Mouse (Mus musculus) frontal cortex, adult 2 months (tissue): ENCODE measurements around the gene Mtg1. TPM values are rescaled to one million over a fixed set of nuclear protein-coding genes. Genes with fewer than 3 reads are reported as not detected.
A peak's percentile ranks its signal among the peaks of the same experiment; 100 is the strongest.

Experiments
- DNase-seq, 2 experiments: peaks; one replicate each; pipeline ENCODE4 v3.0.0; 2022; ENCODE audit warnings: low spot score in 1 of 2; ENCODE audit errors: extremely low spot score in 1 of 2
- polyA plus RNA-seq: library from polyadenylated mRNA; depleted of rRNA; stranded (reverse); fragments of >200 nt; gene quantifications from 2 replicates; pipeline ENCODE4 v1.2.3, GENCODE M21; 2012; rRNA removed

Mtg1 gene
- polyA plus RNA-seq, result 41.5 and 43.0 TPM in 2 replicates

DNA sequence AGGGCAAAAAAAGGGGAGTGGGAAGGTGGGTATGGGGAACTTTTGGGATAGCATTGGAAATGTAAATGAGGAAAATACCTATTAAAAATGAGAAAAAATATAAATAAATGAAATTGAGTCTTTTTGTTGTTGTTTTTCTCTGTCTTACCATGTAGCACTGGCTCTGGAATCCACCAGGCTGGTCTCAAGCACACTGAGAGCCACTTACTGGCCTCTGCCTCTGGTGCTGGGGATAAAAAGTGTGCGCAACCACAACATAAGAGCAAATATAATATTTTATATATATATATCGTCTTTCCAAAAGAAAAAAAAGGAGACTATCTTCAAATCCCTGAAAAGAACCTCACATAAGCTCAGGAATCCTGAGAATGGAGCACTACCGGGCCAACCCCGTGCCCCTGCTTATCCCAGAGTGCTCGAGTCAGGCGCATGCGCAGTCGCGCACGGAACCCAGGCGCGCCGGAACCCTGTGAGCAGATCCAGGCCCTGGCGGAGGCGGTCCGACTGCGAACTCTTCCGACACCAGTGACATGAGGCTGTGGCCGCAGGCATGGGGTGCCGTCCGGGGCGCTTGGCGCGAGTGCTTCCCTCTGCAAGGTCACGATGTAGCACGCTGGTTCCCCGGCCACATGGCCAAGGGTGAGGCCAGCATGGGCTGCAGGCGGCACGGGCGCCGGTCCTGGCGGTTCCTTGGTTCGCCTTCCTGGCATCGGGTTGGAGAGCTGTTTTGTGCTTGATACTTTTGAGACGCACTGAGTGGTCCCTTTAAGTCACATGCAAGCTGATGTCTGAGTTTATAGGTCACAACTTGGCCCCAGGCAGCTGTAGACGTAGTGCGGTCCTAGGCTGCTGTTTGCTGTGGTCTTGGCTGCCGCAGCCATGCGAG lies at the start of gene Mtg1:
TSS of gene Mtg1 (plus strand) at position 430 of the 886 bp plus-strand sequence.
- DNase-seq, result peak; percentile 88 to 99

DNA sequence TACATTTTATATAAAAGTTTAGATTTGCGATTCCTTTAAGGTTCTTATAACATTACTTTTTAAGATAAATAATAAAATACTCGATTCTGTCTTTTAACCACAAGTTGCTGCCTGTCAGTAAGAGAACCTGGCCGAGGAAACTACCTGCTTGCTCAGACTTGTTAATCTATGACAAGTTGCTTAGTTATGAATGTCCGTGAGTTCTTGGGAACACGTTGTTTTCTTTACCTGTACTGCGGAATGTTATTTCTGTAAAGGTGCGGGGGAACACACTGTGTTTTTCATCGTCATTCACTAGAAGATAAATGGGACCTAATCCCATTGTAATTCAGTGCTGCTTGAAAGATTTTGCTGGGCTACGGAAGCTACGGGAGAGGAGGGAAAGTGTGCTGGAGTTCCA lies 46.8 kb upstream of the Mtg1 start:
- no peak for DNase-seq

DNA sequence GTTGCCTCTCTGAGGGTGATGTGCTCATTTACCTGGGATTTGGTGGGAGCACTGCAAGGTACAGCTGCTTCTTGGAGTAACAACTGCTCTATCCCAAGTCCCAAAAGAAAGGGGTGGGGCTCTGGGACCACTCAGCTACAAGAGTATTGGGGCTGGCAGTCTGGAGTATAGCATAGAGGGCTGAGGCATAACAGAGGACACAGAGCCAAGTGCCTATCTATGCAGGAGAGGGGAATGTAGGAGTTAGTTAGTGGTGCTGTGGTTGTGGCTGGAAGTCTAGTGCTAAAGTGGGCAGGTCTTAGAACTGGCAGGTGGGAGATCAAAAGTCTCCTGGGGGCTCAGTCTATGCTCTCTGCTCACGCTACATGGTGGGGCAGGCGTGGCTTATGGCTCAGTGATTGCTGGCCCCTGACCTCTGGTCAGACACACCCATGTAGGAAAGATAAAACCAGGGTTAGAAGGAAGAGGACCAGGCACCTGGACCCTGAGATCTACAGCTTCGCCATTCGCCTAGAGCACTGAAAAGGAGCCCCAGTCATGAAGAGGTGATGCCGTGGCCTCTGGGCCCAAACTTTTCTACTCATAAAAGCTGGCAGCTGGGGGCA lies 44.3 kb upstream of the Mtg1 start, which contains the start of gene Prap1:
TSS of gene Prap1 (plus strand) at position 472 of the 605 bp plus-strand sequence.
- no peak for DNase-seq

DNA sequence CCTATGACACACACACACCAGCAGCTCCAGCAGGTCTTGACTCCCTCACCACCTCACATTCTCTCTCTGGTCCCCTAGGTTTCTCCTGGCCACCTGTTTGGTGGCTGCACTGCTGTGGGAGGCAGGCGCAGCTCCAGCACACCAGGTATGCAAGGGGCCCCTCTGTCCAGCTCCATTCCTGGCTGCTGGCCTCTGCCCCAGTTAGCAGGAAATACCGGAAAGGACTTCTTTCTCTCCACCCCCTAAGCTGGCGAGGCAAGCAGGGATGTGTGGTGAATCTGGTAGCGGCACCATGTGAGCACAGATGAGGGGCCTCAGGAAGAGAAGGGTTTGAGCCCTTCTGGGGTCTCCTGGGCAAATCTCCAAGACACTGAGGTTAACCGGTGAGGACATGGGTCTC lies 42.4 kb upstream of the Mtg1 start:
- no peak for DNase-seq

DNA sequence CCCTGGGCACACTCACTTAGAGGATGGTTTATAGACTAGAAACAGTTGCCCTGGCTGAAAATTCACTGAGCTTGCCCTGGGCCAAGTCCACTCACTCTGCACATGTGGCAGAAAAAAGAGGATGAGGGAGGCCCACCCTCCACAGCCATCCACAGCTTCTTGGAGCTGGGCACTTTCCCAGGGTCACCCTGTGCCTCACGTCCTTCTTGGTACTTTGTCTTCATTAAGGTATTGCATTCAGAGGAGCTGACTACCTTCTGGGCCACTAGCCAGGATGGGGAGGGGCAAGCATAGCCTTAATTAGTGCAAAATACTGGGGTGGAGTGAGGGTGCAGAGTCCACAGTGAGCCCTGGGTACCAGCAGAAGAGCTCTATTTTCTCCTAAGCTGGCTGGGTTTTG lies 41.8 kb upstream of the Mtg1 start:
- no peak for DNase-seq

DNA sequence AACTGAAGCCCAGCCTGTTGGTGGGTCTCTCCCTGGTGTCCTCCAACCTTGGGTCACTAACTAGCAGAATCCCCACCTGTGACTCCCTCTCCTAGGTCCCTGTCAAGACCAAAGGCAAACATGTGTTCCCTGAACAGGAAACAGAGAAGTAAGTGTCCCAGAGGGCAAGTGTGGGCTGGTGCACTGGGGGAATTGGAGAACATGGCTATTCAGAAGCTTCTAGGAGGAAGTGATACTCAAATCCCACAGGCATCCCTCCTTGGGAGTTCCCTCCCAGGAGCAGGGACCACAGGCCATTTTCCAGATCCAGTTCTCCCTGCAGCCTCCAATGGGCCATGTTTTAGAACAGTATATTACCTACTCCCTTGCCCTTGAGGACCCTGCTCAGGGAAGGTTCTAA lies 41.3 kb upstream of the Mtg1 start:
- DNase-seq, result no peak

DNA sequence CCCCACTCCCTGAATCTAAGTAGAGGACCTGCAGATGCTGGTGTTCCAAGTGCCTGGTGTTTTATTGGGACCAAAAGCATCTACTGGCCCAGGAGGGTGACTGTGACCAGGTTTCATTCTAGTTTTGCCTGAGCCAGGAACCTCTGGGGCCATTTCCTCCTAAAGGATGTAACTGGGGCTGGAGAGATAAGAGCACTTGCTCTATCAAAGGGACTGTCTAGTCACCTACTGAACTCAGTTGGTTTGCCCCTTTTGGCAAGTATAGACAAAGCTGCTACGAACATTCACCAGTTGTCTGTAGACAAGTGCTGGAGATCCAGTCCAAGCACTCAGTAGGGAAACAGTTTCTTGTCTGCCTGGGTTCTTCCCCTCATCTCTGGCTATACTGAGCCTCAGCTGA lies 38.9 kb upstream of the Mtg1 start:
- no peak for DNase-seq

DNA sequence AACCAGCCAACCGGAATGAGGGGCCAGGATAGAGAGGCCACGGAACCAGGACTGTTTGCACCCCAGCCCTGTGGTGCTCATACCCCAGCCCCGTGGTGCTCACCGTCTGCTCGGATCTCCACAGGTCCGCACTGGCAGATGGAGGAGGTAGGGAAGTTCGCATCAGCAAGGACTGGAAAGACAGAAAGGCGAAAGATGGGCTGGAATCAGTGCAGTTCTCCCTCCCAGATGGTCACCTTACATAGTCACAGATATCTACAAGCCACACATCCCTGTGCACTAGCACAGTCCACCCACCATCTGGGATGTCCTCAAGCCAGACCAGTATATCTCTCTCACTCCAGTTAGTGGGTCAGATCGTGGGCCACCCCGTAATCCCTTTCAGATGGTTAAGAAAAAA lies 35.9 kb upstream of the Mtg1 start:
- DNase-seq, result no peak

DNA sequence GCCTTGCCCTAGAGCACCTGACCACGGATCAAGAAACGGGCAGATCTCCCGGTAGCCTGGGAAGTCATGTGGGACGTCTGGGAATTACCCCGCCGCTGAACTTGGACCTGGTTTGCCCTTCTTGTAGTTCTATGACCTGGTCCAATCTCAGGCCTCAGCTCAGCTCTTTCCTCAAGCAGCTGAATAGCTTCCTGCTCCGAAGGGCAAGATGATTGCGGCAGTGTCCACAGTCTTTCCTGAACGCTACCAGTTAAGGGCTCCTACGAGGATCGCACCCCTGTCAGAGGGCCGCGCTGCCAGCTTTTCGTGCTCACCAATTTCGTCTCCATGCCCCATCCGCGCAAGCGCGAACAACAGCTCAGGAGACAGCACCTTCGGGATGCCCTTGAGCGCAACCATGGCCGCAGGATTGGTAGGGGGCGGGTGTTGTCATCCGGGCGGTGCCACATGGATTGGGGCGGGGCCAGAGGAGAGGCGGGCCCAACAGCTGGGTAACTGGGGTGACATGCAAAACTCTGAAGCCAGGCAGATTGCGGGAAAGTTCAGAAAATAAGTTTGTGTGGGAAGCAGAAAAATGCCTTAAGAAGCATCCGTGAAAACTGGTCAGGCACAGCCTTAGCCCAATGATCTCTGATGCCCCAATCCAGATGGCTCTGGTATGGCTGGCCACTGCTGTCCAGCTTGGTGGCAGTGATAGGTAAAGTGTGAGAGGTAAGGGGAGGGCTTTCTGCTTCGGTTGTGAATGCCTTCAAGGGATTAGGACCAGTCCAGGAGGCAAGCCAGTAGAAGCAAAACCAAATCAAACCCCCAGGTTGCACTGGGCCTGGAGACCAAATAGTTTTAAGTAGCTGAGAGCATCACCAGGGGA lies 35.1 kb upstream of the Mtg1 start, which contains the start of gene Fuom:
TSS of gene Fuom (minus strand) at position 449 of the 868 bp plus-strand sequence.
- peak; percentile 79 to 89 for DNase-seq

DNA sequence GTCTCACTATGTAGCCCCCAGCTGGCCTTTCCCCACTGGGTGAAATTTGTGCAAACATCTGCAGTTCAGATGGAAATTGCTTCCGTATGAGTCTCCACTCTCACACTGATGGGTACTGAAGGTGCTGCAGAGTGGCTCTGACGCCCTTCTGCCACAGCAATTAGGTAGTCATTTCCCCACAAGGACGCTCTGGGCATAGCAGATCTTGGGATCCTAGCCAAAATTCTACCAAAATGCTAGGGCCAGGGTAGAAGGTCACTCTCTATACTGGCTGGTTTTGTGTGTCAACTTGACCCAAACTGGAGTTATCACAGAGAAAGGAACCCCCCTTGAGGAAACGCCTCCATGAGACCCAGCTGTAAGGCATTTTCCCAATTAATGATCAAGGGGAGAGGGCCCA lies 33.4 kb upstream of the Mtg1 start:
- no peak for DNase-seq

DNA sequence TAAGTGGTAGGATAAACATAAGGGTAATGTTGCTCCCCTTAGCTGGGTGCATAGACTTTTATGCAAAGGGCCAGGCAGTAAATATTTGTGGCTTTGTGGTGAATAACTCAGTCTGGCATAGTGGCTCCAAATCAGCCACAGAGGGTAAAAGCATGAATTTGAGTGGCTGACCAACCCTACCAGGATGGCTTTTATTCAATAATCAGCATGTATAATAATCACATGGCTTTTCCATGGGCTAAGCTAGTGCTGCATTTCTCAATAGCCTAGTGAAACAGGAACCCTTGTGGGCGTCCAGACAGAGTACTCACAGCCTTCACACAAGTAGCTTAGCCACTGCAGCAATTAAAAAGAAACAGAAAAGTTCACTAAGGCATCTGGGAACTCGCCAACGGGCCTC lies 25.4 kb upstream of the Mtg1 start:
- no peak for DNase-seq

DNA sequence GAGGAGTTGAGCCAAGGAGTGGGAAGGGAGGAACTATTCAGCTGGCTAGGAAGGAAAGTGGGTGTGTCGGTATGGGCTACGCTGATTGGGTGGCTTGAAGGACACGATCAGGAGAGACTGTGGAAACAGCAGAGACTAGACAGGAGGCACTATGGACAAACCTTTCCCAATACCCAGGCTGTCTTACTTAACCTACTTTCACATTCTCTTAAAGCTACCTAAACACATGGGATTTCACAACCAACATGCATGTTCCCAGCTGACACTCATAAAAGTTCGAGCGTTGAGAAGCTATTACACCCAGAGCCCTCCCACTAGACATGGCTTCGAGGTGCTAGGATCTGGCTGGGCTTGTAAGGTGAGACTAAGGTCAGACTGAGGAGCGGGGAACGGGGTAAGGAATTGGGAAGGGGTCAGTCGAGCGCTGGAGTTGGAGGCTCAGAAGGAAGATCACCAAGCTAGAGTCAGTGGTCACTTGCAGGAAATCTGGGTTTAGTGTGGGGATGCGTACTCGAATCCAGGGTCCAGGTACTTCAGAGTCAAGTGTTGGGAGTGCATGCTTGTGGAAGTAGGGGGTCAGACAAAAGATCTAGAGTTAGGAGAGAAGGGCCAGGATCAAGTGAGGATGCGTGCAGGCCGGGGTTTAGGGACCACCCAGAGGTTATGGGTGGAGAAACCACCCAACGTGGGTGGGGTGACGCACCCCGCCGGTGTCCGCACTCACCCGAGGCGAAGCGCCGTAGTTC lies 21.6 kb upstream of the Mtg1 start, which contains the start of gene Paox:
TSS of gene Paox (plus strand) at position 217 of the 746 bp plus-strand sequence.
- DNase-seq, result peak; percentile 52 to 73

DNA sequence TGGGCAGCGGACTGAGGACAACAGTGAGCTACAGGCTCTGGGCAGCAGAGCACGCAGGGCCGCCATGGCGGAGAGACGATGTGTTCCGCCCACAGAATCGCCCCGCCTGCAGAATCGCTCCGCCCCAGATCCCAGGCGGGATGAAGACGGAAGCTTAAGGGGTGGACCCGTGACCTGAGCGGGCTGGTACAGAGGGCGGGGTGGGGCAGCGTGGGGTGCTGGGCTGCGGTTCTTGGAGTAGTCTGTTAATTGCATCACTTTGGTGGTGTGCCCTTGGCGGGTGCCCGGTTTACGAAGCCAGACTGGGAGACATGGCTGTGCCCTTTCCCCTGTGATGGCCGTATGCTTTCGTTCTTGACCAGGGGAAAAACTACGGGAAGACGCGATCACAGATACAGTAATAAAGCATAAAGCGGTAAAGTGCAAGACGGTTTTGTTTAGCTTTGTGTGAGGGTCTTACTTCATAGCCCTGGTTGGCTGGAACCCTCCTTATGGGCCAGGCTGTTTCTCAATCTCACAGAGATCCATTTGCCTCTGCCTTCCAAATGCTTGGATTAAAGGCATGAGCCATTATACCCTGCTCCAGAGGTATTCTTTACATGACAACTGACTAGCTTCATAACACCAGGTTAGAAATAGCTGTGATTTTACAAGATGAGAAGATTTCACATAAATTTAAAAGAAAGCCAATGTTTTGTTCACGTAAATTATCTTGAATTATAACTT lies 20.9 kb upstream of the Mtg1 start, which contains the start of gene Echs1:
TSS of gene Echs1 (minus strand) at position 148 of the 726 bp plus-strand sequence.
- DNase-seq, result peak; percentile 73 to 87

DNA sequence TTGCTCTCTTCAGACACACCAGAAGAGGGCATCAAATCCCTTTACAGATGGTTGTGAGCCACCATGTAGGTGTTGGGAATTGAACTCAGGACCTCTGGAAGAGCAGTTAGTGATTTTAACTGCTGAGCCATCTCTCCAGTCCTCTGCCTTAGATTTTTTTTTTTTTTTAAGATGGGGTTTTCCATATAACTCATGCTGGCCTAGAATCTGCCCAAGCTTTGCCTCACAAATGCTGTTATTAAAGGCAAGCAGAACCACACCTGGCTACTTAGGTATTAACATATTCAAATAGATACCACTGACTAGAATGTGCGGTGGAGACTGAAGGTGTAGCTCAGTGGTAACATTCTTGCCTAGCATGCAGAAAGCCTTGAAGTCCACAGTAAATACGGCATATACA lies 16.9 kb upstream of the Mtg1 start:
- DNase-seq, result no peak

DNA sequence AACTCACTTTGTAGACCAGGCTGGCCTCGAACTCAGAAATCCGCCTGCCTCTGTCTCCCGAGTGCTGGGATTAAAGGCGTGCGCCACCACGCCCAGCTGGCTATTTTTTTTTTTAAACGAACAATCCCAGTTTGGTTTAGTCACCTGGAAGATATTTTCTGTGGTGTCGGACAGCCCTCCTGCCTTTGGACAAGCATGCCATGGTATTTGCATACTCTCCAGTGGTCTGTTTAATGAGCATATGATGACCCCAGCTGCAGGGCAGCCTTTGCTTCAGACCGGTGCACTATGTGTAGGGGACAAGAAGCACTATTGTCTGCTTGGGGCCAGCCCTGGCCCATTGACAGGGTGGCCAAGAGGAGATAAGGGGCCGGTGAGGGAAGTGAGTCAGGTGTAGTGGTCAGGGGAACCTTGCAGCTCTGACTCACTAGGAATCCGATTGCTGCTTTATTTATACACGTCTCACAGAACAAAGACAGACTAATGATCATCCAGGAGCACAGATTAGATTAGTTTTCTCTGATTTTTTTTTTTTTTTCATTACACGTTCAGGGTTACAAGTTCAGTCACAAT lies 15.9 kb upstream of the Mtg1 start:
- DNase-seq, result no peak

DNA sequence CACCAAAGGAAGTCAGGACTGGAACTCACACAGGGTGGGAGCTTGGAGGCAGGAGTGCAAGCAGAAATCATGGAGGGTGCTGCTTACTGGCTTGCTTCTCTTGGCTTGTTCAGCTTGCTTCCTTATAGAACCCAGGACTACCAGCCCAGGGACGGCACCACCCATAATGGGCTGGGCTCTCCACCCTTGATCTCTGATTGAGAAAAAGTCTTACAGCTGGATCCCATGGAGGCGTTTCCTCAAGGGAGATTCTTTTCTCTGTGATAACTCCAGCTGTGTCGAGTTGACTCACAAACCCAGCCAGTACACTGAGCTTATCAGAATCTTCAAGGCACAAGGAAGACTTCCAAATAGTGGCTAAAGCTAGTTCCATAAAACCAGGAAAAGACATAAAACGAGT lies 14.6 kb upstream of the Mtg1 start:
- DNase-seq, result no peak

DNA sequence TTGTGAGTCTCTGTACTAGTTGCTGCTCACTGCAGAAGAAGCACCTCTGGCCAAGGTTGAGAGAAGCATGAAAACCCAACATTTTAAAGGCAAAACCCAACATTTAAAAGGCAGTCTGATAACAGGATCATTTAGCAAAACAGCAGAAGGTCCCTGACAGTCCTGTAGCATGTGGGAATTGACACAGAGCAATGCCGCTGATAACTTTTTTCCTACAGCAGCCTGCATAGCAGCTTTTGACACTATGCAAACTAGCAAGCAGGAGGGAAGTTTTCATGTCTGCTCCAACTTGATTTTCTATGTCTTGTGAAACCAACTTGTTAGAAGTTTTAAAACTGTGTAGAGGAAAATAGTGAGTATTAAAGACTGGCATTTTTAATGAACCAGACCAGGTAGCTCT lies 13.0 kb upstream of the Mtg1 start:
- DNase-seq, result no peak

DNA sequence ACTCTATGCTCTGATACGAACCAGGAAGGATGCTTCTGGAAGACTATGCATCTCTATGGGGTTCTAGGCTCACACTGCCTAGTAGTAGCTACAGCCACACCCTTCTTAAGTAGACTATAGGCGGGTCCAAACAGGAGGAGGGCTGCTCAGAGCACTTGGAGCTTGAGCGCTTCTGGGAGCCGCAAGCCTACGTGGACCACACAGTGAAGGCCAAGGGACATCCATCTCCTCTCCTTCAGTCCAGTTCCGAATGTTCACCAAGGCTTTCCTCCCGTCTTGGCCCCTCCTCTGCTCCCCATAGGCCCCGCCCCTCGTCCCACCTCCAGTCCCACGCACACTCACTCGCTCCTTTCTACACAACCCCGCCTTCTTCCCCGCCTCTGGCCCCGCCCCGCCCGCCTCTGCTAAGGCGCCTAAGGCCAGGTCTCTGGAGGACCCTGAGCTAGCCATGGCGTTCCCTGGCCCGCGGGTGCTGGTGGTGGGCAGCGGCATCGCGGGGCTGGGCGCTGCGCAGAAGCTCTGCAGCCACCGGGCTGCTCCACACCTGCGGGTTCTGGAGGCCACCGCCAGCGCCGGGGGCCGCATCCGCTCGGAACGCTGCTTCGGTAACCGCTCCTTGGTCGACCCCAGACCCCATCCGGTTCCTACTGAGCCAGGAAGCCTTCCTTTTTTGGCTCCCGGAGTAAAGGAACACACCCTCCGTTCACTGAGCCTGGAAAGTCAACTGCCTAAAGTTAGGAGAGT lies 11.9 kb upstream of the Mtg1 start:
- DNase-seq, result peak; percentile 77 to 88

DNA sequence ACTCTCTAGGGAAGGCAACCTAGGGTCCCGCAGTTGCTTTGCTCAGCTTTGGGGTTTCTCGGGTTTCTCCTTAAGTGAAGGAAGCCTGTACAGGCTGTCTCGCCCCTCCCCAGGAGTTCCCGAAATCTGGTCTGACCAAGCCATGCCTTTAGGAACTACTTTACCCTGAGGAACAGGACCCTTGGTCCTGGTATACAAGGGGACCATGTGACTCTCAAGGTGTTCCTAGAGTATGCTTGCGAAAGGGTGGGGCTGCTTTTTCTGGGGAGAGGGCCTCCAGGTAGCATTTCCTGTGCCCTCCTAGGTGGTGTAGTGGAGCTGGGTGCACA lies 11.4 kb upstream of the Mtg1 start:
- DNase-seq, result no peak
